Mouse (Mus musculus): ENCODE measurements around the gene Adamts14. TPM values are rescaled to one million over a fixed set of nuclear protein-coding genes. Genes with fewer than 3 reads are reported as not detected.

Gene Adamts14
- 0.24 and 0.29 TPM in 2 replicates for polyA plus RNA-seq (2015; fragmentation: Nextera tagmentation; extraction: Ambion mirVana)

GRCm38 (mm10) chr10:61273081-61273843, at the start of gene Adamts14:
TSS of gene Adamts14 (minus strand) at chr10:61273438.
- under 1% methylated on average over 40 of the region's 75 CpGs for WGBS
- no peak within 1 kb of the TSS for H3K27ac ChIP-seq (ENCODE audit: low read length)
- H3K9me3 ChIP-seq (replicated peaks; ENCODE audit: control insufficient read depth, low read length, poor library complexity, severe bottlenecking) = no peaks in the 10 kb centered on the region
- peak; percentile 73 for ATAC-seq
- peak within 1 kb of the TSS; percentile 67 for H3K9ac ChIP-seq (ENCODE audit: low read depth, low read length)
- H3K36me3 ChIP-seq (ENCODE audit: control insufficient read depth, insufficient read depth, low read length) = no peaks in the 10 kb centered on the region
- peak within 1 kb of the TSS; percentile 97 for H3K4me2 ChIP-seq (ENCODE audit: low read length)
- H3K27me3 ChIP-seq (ENCODE audit: control insufficient read depth, insufficient read depth, low read depth, low read length) = peaks cover 17% of the 10 kb centered on the region
- peaks cover 6% of the 10 kb centered on the region; the same call in 1 of the 2 replicates for H3K4me1 ChIP-seq (ENCODE audit: control insufficient read depth, insufficient read depth, low read length)
- H3K4me3 ChIP-seq (ENCODE audit: low read depth, low read length) = peak within 1 kb of the TSS; percentile 56

DNA sequence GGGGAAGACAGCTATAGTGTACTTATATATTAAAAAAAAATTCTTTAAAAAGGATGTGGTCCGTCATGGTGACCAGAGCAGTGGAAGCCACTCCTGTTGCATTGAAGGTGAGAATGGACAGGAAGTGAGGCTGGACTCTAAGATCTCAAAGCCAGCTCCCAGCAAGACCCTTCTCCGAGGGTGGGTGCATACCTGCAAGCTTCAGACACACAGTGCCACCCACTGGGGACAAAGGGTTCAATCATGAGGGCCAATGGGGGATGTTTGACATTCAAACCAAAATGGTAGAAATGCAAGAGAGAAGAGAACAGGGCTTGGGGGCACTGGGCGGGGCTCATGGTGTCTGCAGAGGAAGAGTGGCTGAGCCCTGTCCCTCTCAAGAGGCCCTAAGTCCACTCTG, 45.3 kb upstream of the Adamts14 start:
- H3K4me1 ChIP-seq (ENCODE audit: control insufficient read depth, insufficient read depth, low read length) = no peaks in the 10 kb centered on the region
- no peak overlapping the region for H3K4me2 ChIP-seq (ENCODE audit: low read length)
- no peak overlapping the region for H3K27ac ChIP-seq (ENCODE audit: low read length)
- peaks cover 8% of the 10 kb centered on the region for H3K36me3 ChIP-seq (ENCODE audit: control insufficient read depth, insufficient read depth, low read length)
- 98% methylated on average over 3 of the region's 3 CpGs for WGBS
- H3K27me3 ChIP-seq (ENCODE audit: control insufficient read depth, insufficient read depth, low read depth, low read length) = no peaks in the 10 kb centered on the region
- H3K4me3 ChIP-seq (ENCODE audit: low read depth, low read length) = no peak overlapping the region
- H3K9me3 ChIP-seq (replicated peaks; ENCODE audit: control insufficient read depth, low read length, poor library complexity, severe bottlenecking) = peaks cover 3% of the 10 kb centered on the region; the same call in 1 of the 2 replicates
- no peak for ATAC-seq
- H3K9ac ChIP-seq (ENCODE audit: low read depth, low read length) = no peak overlapping the region

- H3K4me2 ChIP-seq (ENCODE audit: low read length) = no peak overlapping the region
- H3K9ac ChIP-seq (ENCODE audit: low read depth, low read length) = no peak overlapping the region
- no peaks in the 10 kb centered on the region for H3K27me3 ChIP-seq (ENCODE audit: control insufficient read depth, insufficient read depth, low read depth, low read length)
- WGBS = 15% methylated on average over 9 of the region's 9 CpGs
- H3K27ac ChIP-seq (ENCODE audit: low read length) = no peak overlapping the region
- ATAC-seq = no peak
- no peak overlapping the region for H3K4me3 ChIP-seq (ENCODE audit: low read depth, low read length)
- H3K4me1 ChIP-seq (ENCODE audit: control insufficient read depth, insufficient read depth, low read length) = no peaks in the 10 kb centered on the region
- no peaks in the 10 kb centered on the region for H3K9me3 ChIP-seq (replicated peaks; ENCODE audit: control insufficient read depth, low read length, poor library complexity, severe bottlenecking)
- no peaks in the 10 kb centered on the region for H3K36me3 ChIP-seq (ENCODE audit: control insufficient read depth, insufficient read depth, low read length)
Measured at GRCm38 (mm10) chr10:61315324-61315880, 42.2 kb upstream of the Adamts14 start.

DNA sequence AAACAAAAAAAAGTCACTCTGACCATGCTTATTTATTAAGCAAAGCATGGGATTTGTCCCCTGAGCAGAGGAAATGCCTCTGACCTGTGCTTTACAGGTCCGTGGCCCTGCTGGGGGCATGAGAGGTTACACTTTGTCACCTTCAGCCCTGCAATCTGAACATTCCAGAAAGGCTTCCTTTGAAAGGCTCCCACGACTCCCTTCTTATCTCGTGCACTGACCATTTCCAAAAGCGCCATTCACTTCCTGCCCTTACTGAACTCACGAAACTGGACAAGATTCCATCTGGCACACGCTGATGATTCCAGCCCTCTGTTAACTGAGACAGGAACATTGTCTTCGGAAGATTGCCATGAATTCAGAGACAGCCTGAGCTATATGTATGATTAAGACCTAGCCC, 40.5 kb upstream of the Adamts14 start:
- H3K4me2 ChIP-seq (ENCODE audit: low read length) = no peak overlapping the region
- ATAC-seq = no peak
- 80% methylated on average over 7 of the region's 7 CpGs for WGBS

GRCm38 (mm10) chr10:61312754-61313153, 39.5 kb upstream of the Adamts14 start:
- no peaks in the 10 kb centered on the region for H3K9me3 ChIP-seq (replicated peaks; ENCODE audit: control insufficient read depth, low read length, poor library complexity, severe bottlenecking)
- H3K4me3 ChIP-seq (ENCODE audit: low read depth, low read length) = no peak overlapping the region
- no peak overlapping the region for H3K27ac ChIP-seq (ENCODE audit: low read length)
- 71% methylated on average over 7 of the region's 7 CpGs for WGBS
- no peaks in the 10 kb centered on the region for H3K27me3 ChIP-seq (ENCODE audit: control insufficient read depth, insufficient read depth, low read depth, low read length)
- H3K4me1 ChIP-seq (ENCODE audit: control insufficient read depth, insufficient read depth, low read length) = no peaks in the 10 kb centered on the region
- H3K36me3 ChIP-seq (ENCODE audit: control insufficient read depth, insufficient read depth, low read length) = no peaks in the 10 kb centered on the region
- H3K9ac ChIP-seq (ENCODE audit: low read depth, low read length) = no peak overlapping the region
- H3K4me2 ChIP-seq (ENCODE audit: low read length) = no peak overlapping the region
- ATAC-seq = no peak

More for the DNA sequence above, 40.5 kb upstream of the Adamts14 start:
- H3K9me3 ChIP-seq (replicated peaks; ENCODE audit: control insufficient read depth, low read length, poor library complexity, severe bottlenecking) = no peaks in the 10 kb centered on the region
- no peaks in the 10 kb centered on the region for H3K4me1 ChIP-seq (ENCODE audit: control insufficient read depth, insufficient read depth, low read length)
- H3K27me3 ChIP-seq (ENCODE audit: control insufficient read depth, insufficient read depth, low read depth, low read length) = no peaks in the 10 kb centered on the region
- H3K27ac ChIP-seq (ENCODE audit: low read length) = no peak overlapping the region
- no peaks in the 10 kb centered on the region for H3K36me3 ChIP-seq (ENCODE audit: control insufficient read depth, insufficient read depth, low read length)
- H3K9ac ChIP-seq (ENCODE audit: low read depth, low read length) = no peak overlapping the region
- H3K4me3 ChIP-seq (ENCODE audit: low read depth, low read length) = no peak overlapping the region

DNA sequence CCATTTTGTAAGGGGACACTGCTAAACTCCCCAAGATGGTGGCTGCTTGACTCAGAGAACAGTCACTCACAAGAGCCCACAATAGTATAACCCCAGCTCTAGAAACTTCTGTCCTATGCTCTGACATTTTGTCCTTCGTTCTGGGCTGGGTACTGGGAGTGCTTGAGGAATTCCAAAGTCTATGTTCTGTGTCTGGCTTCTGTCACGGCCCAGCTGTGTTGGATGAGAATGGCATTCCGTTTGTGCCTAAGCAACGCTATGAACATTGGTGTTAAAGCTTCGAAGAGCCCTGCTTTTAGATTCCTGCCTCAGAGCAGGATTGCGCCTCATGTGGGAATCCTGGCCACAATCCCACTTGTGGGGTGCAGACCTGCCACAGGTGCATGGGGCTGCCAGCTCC, 38.9 kb upstream of the Adamts14 start:
- no peak overlapping the region for H3K27ac ChIP-seq (ENCODE audit: low read length)
- H3K4me3 ChIP-seq (ENCODE audit: low read depth, low read length) = no peak overlapping the region
- ATAC-seq = no peak
- 88% methylated on average over 6 of the region's 6 CpGs for WGBS
- H3K36me3 ChIP-seq (ENCODE audit: control insufficient read depth, insufficient read depth, low read length) = no peaks in the 10 kb centered on the region
- no peaks in the 10 kb centered on the region for H3K27me3 ChIP-seq (ENCODE audit: control insufficient read depth, insufficient read depth, low read depth, low read length)
- H3K9me3 ChIP-seq (replicated peaks; ENCODE audit: control insufficient read depth, low read length, poor library complexity, severe bottlenecking) = no peaks in the 10 kb centered on the region
- no peaks in the 10 kb centered on the region for H3K4me1 ChIP-seq (ENCODE audit: control insufficient read depth, insufficient read depth, low read length)
- H3K4me2 ChIP-seq (ENCODE audit: low read length) = no peak overlapping the region
- no peak overlapping the region for H3K9ac ChIP-seq (ENCODE audit: low read depth, low read length)

DNA sequence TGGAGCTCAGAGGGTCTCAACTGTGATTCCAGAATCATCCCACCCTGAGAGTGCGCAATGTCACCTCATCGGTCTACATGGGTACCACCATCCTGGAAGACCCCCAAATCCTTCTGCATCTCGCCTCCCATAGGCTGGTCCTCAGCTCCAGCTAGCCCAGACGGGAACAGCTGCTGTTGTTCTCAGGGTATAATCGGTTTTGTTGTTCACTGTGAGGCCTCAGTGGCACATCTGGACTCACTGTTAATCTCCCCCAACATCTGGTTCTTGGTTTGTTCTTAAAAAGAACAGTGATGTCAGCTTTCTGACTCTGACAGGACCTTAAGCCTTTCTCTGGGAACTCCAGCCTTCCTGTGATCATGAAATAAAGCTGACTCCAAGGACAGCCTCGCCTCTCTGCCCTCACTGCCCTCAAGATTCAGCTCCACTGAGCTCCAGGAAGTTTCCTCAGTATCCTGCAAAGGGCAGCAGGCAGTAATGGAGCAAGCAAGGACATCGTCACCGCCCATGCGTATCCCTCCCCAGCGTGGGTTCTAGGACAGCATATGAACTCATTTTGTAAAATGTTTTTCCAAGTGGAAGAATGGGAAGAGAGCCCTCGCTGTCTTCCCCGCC, 35.6 kb upstream of the Adamts14 start:
- H3K9ac ChIP-seq (ENCODE audit: low read depth, low read length) = no peak overlapping the region
- H3K27me3 ChIP-seq (ENCODE audit: control insufficient read depth, insufficient read depth, low read depth, low read length) = no peaks in the 10 kb centered on the region
- ATAC-seq = no peak
- H3K9me3 ChIP-seq (replicated peaks; ENCODE audit: control insufficient read depth, low read length, poor library complexity, severe bottlenecking) = no peaks in the 10 kb centered on the region
- 67% methylated on average over 12 of the region's 12 CpGs for WGBS
- no peak overlapping the region for H3K27ac ChIP-seq (ENCODE audit: low read length)
- no peak overlapping the region for H3K4me3 ChIP-seq (ENCODE audit: low read depth, low read length)
- no peak overlapping the region for H3K4me2 ChIP-seq (ENCODE audit: low read length)
- no peaks in the 10 kb centered on the region for H3K4me1 ChIP-seq (ENCODE audit: control insufficient read depth, insufficient read depth, low read length)
- no peaks in the 10 kb centered on the region for H3K36me3 ChIP-seq (ENCODE audit: control insufficient read depth, insufficient read depth, low read length)

- Histone ChIP-seq H3K27me3 (ENCODE audit: control insufficient read depth, insufficient read depth, low read depth, low read length) (no peaks in the 10 kb centered on the region), H3K9ac (ENCODE audit: low read depth, low read length) (no peak overlapping the region), H3K4me1 (ENCODE audit: control insufficient read depth, insufficient read depth, low read length) (no peaks in the 10 kb centered on the region), H3K27ac (ENCODE audit: low read length) (no peak overlapping the region), H3K4me2 (ENCODE audit: low read length) (no peak overlapping the region), H3K4me3 (ENCODE audit: low read depth, low read length) (no peak overlapping the region), H3K36me3 (ENCODE audit: control insufficient read depth, insufficient read depth, low read length) (no peaks in the 10 kb centered on the region), H3K9me3 (replicated peaks; ENCODE audit: control insufficient read depth, low read length, poor library complexity, severe bottlenecking) (no peaks in the 10 kb centered on the region)
- 86% methylated on average over 13 of the region's 13 CpGs for WGBS
- no peak for ATAC-seq
Measured at GRCm38 (mm10) chr10:61305928-61306590, 32.8 kb upstream of the Adamts14 start.

Data from midbrain, embryonic 16.5 days (tissue).